Mouse (Mus musculus) colon, adult 2 months (tissue): ENCODE measurements around the gene Olfr830. TPM values are rescaled to one million over a fixed set of nuclear protein-coding genes. Genes with fewer than 3 reads are reported as not detected.

Experiments used
- polyA plus RNA-seq: library from polyadenylated mRNA; depleted of rRNA; stranded (reverse); fragments of >200 nt; gene quantifications from 2 replicates; pipeline ENCODE4 v1.2.3, GENCODE M21; 2012; rRNA removed

The Olfr830 gene
- polyA plus RNA-seq: not detected in 2 replicates

DNA sequence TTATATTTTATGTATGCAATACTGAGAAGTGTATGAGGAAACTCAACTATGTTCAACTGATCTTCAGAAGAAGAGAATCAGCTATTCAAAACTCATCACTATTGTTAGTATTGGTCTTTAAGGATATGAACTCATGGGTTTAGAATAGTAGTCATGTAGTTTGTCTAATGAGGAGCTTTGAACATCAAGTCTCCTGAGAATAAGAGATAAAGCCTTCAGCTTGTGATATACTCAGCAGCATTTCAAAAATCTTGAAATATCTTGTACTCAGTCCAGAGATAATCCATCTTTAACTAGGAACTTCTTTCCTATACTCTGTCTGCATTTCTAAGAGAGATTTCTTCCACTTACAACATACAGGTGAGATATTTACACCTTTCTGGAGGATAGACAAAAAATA lies at the start of gene Olfr830:
TSS of gene Olfr830 (plus strand) at position 301 of the 400 bp plus-strand sequence.

GRCm38 (mm10) chr9:18854633-18855032 lies 19.9 kb upstream of the Olfr830 start, which contains the start of gene Olfr829:
TSS of gene Olfr829 (plus strand) at chr9:18854933.

Other genes starting within 250 kb of the Olfr830 start
- gene Muc16, start 200.2 kb upstream of the Olfr830 start, polyA plus RNA-seq: 0.26 and 0.37 TPM in 2 replicates
- gene Olfr24, start 110.7 kb upstream of the Olfr830 start, polyA plus RNA-seq: not detected in 2 replicates
- not detected in 2 replicates for gene Olfr828, start 55.2 kb upstream of the Olfr830 start, polyA plus RNA-seq
- gene Olfr829, start 19.8 kb upstream of the Olfr830 start, polyA plus RNA-seq: not detected in 2 replicates
- gene Olfr832, start 62.4 kb downstream of the Olfr830 start, polyA plus RNA-seq: not detected in 2 replicates
- not detected in 2 replicates for gene Olfr834, start 113.3 kb downstream of the Olfr830 start, polyA plus RNA-seq
- gene Olfr835, start 158.0 kb downstream of the Olfr830 start, polyA plus RNA-seq: not detected in 2 replicates
- not detected in 2 replicates for gene Olfr836, start 245.7 kb downstream of the Olfr830 start, polyA plus RNA-seq